Mouse (Mus musculus) midbrain, embryonic 10.5 days (tissue): ENCODE data around the gene Ubash3b. TPM values are rescaled to one million over a fixed set of nuclear protein-coding genes. Genes with fewer than 3 reads are reported as not detected.

Source experiments
- DNase-seq: peaks from one replicate; pipeline ENCODE4 v3.0.0-alpha.2; 2017; ENCODE audit warnings: low spot score
- H3K27ac ChIP-seq: fragments of 300-500 bp; sonication (generic); replicated peaks from 2 replicates; pipeline ENCODE4 v1.5.1; 2016; ENCODE audit warnings: mild to moderate bottlenecking
- H3K27me3 ChIP-seq: fragments of 300-500 bp; sonication (generic); 2 replicates; pipeline ENCODE4 v1.6.1; 2016; ENCODE audit warnings: low read depth, mild to moderate bottlenecking; ENCODE audit not compliant: poor library complexity, severe bottlenecking
- H3K36me3 ChIP-seq: fragments of 300-500 bp; sonication (generic); 2 replicates; pipeline ENCODE4 v1.6.1; 2016; ENCODE audit warnings: mild to moderate bottlenecking, moderate library complexity
- H3K4me1 ChIP-seq: fragments of 300-500 bp; sonication (generic); 2 replicates; pipeline ENCODE4 v1.6.1; 2016
- H3K4me3 ChIP-seq: fragments of 300-500 bp; sonication (generic); 2 replicates; pipeline ENCODE4 v1.5.1; 2016; ENCODE audit warnings: mild to moderate bottlenecking, moderate library complexity
- H3K9me3 ChIP-seq: fragments of 300-500 bp; sonication (generic); replicated peaks from 2 replicates; pipeline ENCODE4 v1.6.1; 2016; ENCODE audit warnings: mild to moderate bottlenecking
- WGBS: fragments of 180-500 bp; shearing (Covaris S2); methylation state at CpG from one replicate; pipeline ENCODE4 v1.1.7; 2016; 5-methylcytosine and 5-hydroxymethylcytosine counted together
- polyA plus RNA-seq: library from polyadenylated mRNA; unstranded; fragments of >200 nt; fragmentation: Nextera tagmentation; extraction: Ambion mirVana; gene quantifications from 2 replicates; pipeline ENCODE4 v1.2.1, GENCODE M21; 2016

Ubash3b gene
- polyA plus RNA-seq, 1 experiment from 2014 or later, result 5.8 TPM

DNA sequence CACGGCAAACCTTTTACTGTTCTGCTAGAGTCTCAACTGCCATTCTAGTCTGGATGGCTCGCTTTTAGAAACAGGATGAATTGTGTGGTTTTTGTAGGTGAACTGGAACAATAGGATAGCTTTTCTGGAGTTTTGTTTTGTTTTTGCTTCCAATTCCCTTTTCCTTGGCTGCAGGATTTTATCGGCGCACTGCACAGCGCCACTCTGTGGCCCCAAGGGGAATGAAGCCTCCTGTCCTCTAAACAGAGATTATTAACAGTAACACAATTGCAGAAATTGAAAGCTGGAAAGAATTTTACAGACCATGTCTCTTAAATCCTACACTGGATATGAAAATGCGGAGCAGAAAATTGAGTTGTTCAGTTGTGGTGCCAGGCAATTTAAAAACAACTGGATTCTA is 179.0 kb downstream of the Ubash3b start:
- WGBS, result 43% methylated on average over 6 of the region's 6 CpGs
- H3K4me3 ChIP-seq, result no peak overlapping the region
- no peaks in the 10 kb centered on the region for H3K36me3 ChIP-seq
- H3K27me3 ChIP-seq, result no peaks in the 10 kb centered on the region
- no peak for DNase-seq
- no peaks in the 10 kb centered on the region for H3K9me3 ChIP-seq
- H3K27ac ChIP-seq, result no peak overlapping the region
- no peaks in the 10 kb centered on the region for H3K4me1 ChIP-seq

DNA sequence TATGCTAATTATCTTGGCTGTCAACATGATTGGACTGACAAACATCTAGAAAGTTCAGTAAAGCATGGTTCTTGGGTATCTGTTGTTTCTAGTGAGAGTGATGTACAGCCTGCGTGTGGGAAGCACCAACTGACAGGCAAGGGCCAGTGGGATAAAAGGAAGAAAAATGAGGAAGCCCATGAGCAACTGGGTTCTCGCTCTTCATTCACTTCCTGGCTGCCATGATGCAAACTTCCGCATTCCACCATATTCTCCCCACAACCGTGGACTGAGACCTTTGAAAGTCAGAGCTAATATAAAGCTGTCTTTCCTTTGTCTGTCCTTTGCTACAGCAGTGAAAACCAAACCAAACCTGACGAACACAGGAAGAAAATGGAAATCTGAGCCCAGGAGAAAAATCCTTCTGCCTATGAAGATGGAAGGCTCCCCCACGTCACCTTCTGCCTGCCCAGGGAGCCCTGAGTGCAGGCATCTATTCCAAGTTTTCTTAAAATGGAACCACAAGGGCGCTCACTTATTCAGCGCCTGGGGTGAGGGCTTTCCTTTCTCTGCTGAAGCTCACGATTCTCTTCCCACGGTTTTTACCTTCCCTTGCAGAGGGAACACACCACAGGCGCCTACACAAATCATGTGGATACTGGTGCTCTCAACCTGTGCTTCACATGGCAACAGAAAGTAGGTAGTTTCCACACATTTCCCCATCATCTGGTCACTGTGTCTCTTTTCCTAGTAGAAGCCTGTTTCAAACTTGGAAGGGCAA is 187.3 kb downstream of the Ubash3b start:
- H3K4me3 ChIP-seq, result no peak overlapping the region
- no peak for DNase-seq
- H3K27me3 ChIP-seq, result peaks cover 4% of the 10 kb centered on the region; the same call in 1 of the 2 replicates
- no peak overlapping the region for H3K27ac ChIP-seq
- no peaks in the 10 kb centered on the region for H3K4me1 ChIP-seq
- 85% methylated on average over 11 of the region's 11 CpGs for WGBS
- no peaks in the 10 kb centered on the region for H3K9me3 ChIP-seq
- H3K36me3 ChIP-seq, result no peaks in the 10 kb centered on the region

DNA sequence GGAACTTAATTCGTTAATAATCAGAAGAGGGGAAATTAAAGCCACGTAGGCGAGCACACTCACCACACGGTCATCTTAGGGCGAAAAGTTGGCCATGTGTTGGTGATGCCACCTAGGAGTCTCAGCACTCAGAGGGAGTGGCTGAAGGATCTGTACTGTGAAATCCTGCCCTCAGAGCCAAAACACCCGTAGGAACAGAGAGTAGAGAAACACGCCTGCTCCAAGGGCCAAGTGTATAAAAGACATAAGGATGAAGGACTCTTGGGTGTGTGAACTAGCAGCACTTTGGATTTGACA is 197.1 kb downstream of the Ubash3b start:
- Histone ChIP-seq H3K4me1 (peaks cover 27% of the 10 kb centered on the region), H3K36me3 (no peaks in the 10 kb centered on the region), H3K9me3 (no peaks in the 10 kb centered on the region), H3K4me3 (peak overlapping the region; percentile 70), H3K27ac (peak overlapping the region; percentile 84), H3K27me3 (peaks cover 70% of the 10 kb centered on the region)
- 16% methylated on average over 7 of the region's 7 CpGs for WGBS
- DNase-seq, result no peak

DNA sequence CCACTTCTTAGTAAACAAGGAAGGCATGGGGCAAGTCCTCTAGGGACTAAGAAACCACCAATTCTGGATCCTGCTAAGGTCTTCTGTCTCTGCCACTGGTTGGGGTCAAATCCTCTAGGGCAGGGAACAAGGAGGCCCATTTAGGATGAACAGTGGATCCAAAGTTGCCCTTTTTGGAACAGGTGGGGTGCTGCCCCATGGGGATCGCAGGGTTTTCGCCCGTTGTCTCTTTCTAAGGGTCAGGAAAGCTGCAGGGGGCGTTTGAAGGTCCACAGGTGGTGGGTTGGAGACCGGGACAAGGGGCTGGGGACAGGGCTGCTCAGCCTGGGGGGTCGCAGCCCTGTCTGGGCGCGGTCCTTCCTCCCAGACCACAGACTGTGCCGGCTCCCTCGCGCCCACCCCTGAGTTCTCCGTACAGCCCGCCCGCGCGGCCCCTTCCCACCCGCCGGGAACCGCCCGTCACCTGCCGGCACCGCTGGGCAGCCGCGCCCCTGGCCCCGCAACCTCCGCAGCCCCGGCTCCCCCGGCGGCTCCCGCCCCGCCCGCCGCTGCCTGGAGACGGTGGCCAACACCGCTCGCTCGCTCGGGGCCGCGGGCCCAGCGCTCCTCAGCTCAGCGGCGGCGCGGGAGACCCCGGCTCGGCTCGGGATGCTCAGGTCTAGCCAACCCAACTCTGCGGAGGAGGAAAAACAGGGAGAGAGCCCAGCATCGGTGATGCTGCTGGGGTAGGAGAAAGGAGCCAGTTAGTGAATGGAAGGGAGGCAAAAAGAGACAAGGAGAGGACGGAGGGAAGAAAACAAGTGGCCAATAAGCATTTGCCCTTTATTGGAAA is 197.7 kb downstream of the Ubash3b start, which contains the start of gene Jhy:
TSS of gene Jhy (minus strand) at position 533 of the 832 bp plus-strand sequence.
- Histone ChIP-seq H3K4me1 (peaks cover 27% of the 10 kb centered on the region), H3K36me3 (no peaks in the 10 kb centered on the region), H3K27ac (peak within 1 kb of the TSS; percentile 84), H3K9me3 (no peaks in the 10 kb centered on the region), H3K27me3 (peaks cover 70% of the 10 kb centered on the region), H3K4me3 (peak within 1 kb of the TSS; percentile 70)
- under 1% methylated on average over 48 of the region's 51 CpGs for WGBS
- peak; percentile 53 for DNase-seq

DNA sequence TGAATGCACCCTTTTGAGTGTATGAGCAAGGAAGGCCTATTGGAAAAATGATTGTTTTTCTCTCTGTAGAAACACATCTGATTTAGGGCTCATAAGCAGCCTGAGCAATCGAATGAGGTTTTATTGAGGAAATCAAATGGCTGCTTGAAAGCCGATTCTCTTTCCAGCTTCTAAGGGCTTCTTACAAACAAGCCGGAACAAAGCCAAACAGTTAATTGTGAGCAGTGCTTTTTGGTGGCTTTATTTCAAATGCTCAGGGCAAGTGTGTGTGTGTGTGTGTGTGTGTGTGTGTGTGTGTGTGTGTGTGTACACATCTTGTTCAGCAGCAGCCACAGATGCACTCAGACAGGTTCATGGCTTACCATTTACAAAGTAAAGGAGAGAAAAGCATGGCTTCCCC is 200.1 kb downstream of the Ubash3b start:
- 73% methylated on average over 3 of the region's 3 CpGs for WGBS
- no peaks in the 10 kb centered on the region for H3K9me3 ChIP-seq
- DNase-seq, result no peak
- peaks cover 66% of the 10 kb centered on the region for H3K27me3 ChIP-seq
- no peak overlapping the region for H3K4me3 ChIP-seq
- peaks cover 27% of the 10 kb centered on the region for H3K4me1 ChIP-seq
- H3K36me3 ChIP-seq, result no peaks in the 10 kb centered on the region
- peak overlapping the region; percentile 57; the same call in 1 of the 2 replicates for H3K27ac ChIP-seq

Other genes with a start within 250 kb of the Ubash3b start
- gene Jhy, start 197.6 kb downstream of the Ubash3b start, polyA plus RNA-seq, result 1.5 and 2.1 TPM in 2 replicates
- not detected in 2 replicates for gene Crtam, start 157.1 kb downstream of the Ubash3b start, polyA plus RNA-seq